Mouse (Mus musculus): ENCODE measurements around the gene Sh3kbp1.

DNA sequence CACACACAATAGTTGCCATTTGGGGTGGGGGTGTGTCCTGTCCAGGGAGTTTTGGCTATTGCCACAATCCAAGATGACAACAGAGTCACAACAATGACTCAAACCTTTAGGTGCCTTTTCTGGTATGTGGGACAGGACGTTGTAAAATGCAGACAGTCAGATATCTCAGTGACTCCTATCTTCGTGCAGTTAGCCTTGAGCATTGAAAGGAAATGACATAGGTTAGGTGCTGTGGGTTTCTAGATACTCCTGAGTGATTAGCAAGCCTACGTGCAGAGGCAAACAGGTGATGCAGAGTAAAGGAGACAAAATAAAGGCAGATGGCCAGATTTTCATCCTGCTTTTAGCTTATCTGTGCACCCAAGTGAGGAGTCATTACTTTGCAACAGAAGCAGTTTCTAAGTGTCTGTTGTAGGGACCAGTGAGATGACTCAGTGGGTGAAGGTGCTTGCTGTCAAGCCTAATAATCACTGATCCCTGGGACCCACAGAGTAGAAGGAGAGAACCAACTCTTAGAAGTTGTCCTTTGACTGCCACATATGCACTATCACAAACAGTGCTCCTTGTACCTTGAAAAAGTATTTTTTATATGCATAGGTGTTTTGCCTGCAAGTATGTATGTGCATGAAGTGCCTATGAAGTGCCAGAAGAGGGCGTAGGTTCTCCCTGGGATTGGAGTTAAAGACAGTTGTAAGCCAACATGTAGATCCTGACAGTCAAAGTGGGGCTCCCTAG is 50.7 kb downstream of the Sh3kbp1 start:
- TF ChIP-seq EP300 (IDR thresholded peaks at IDR 0.05; ENCODE audit: low read depth) (no peak), CTCF (IDR thresholded peaks at IDR 0.05; ENCODE audit: low read depth) (peak; percentile 38)

Data from liver, embryonic 14.5 days (tissue).